Mouse (Mus musculus): ENCODE results near the gene Setd5. TPM values are rescaled to one million over a fixed set of nuclear protein-coding genes. Genes with fewer than 3 reads are reported as not detected.

Setd5 gene
- total RNA-seq, 2 experiments from 2014 or later = 36.4 to 41.2 TPM

DNA sequence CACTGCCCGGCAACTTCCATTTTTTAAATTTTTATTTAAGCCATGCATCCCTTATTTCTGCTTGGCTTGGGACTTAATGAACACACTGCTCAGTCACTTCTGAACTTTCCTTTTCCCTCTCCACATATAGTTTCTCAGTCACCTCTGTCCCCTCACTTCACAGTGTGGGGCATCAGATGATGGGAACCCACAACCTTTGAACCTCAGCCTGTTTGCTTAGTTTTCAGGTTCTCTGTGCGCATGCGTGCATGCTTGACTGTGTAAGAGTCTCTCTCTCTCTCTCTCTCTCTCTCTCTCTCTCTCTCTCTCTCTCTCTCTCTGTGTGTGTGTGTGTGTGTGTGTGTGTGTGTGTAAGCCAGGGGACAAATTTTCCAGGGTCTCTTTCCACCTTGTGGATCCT, 98.3 kb downstream of the Setd5 start:
- intact Hi-C loops (cut with DNase I; ENCODE audit: low total_unique reads) = no loop called here
- DNase-seq = no peak

- intact Hi-C loops (cut with DNase I; ENCODE audit: low total_unique reads) = no loop called here
- DNase-seq = no peak
These were observed 99.4 kb downstream of the Setd5 start for GRCm38 (mm10) chr6:113176613-113177012.

GRCm38 (mm10) chr6:113178286-113179194, 101.4 kb downstream of the Setd5 start:
- no peak for DNase-seq
- intact Hi-C loops (cut with DNase I; ENCODE audit: low total_unique reads) = no loop called here

GRCm38 (mm10) chr6:113179195-113179733, 102.1 kb downstream of the Setd5 start:
- intact Hi-C loops (cut with DNase I; ENCODE audit: low total_unique reads) = no loop called here
- DNase-seq = no peak

DNA sequence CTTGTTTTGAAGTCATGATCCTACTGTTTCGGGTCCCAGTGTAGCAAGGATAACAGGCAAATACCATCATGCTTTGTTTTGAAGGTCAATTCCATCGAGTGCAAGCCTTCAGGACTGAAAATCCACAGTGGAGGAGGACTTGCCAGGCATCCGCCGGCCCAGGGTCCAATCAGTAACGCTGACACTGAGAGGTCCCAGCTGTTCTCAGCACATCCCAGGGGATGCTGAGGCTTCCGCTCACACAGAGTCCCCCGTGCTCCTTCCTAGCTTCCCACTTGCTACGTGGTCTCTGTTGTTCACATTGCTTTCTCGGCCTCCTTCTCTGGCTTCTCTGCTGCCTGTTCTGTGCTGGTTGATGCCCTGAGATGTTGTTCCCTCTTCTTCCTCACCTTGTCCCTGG, 107.0 kb downstream of the Setd5 start:
- DNase-seq = no peak
- intact Hi-C loops (cut with DNase I; ENCODE audit: low total_unique reads) = no loop called here

DNA sequence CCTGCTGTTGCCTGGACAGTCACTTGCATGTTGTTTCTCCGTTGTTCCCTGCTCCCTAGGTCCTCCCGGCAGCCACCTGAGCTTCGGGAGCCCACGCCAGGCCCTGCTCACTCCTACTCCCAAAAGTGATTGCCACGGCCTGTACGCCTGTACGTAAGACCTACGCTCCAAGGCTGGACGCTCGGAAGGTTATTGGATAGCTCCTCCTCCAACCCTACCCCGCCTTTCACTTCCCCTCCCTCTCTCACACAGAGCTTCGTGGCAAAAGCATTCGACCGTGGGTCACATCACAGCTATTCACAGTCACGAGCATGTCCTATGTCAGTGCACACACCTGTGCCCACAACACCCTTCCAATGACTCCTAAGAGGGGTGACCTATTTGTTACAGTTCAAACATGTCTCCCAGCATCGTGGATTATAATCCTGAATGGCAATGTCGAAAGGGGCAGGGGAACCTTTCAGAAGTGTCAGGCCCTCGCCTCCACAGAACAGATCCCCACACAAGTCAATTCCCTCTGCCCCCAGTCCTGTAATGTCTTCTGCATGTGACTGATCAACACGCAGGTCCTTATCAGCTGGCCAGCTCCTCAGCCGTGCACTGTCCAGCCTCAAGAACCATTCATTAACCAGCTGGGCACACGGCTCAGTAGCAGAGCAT, 107.8 kb downstream of the Setd5 start:
- DNase-seq = no peak
- intact Hi-C loops (cut with DNase I; ENCODE audit: low total_unique reads) = no loop called here

- no peak for DNase-seq
- intact Hi-C loops (cut with DNase I; ENCODE audit: low total_unique reads) = loop anchor here (10.0 kb wide), 1 partner anchor 91 kb away; the partner anchor contains the start of gene Cpne9
These were observed 116.7 kb downstream of the Setd5 start for GRCm38 (mm10) chr6:113193765-113194460.

DNA sequence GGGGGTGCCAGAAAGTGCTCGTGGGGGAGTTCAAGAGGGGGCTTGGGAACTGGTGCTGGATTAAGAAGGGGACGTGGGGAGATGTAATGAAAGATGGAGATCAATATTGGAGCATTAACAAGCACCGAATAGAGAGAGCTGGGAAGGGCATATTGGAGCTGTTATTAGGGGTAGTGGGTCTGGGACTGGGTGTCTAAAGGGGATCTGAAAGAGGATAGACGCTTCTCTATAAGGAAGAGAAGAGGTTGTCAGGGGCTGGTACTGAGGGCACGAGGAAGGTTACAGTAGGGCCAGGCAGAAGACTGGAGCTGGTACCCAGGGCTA, 117.3 kb downstream of the Setd5 start:
- no peak for DNase-seq
- intact Hi-C loops (cut with DNase I; ENCODE audit: low total_unique reads) = loop anchor here (10.0 kb wide), 1 partner anchor 90 kb away; the partner anchor contains the start of gene Cpne9

DNA sequence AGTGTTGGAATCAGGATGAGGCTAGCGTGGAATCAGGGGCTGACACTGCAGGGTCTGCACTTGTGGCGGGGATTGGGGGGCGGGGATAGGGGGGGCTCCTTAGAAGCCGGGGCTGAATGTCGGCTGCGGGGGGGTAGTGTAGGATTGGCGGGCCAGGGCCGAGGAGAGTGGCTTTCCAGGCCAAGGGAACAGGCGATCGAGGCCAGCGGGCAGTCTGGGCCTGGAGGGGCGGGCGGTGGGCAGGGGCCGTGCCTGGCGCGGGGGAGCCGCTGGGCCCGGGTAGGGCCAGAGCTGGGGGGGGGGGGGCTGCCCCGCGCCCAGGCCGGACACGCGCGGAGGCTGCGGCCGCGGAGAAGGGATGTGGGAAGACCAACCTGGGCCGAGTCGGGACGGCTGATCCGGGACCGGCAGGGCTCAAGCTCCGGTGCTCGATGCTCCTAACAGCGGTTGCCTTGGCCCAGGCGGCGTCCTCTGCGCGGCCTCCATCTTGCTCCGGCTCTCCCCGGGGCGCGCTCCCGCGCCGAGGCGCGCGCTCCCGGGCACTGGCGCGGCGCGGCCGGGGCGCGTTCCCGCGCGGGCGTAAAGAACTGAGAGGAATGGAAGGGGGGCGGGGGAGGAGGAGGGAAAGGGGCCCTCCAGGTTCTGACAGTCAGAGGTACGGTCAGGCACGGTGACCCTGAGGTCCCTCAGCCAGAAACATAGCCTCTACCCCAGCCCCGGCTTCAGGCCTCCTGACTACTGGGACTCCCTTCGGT, 117.9 kb downstream of the Setd5 start, which contains the start of gene Lhfpl4:
Gene Lhfpl4, minus strand, starts transcription at position 544 of the 755 bp plus-strand sequence.
- intact Hi-C loops (cut with DNase I; ENCODE audit: low total_unique reads) = loop anchor here (10.0 kb wide), 1 partner anchor 90 kb away; the partner anchor contains the start of gene Cpne9
- DNase-seq = no peak

- DNase-seq = no peak
- intact Hi-C loops (cut with DNase I; ENCODE audit: low total_unique reads) = loop anchor here (10.0 kb wide), 1 partner anchor 89 kb away; the partner anchor contains the start of gene Cpne9
These were observed 118.4 kb downstream of the Setd5 start for GRCm38 (mm10) chr6:113195596-113195992.

Other genes starting within 250 kb of the Setd5 start
- gene Srgap3, start 130.1 kb upstream of the Setd5 start, total RNA-seq (2021) = 1 to 10 TPM; 4.1 to 5.0 TPM
- gene Thumpd3, start 31.1 kb upstream of the Setd5 start, total RNA-seq (2021) = 10 to 100 TPM; 15.3 TPM
- under 1 TPM; 0.44 to 0.62 TPM for gene Lhfpl4, start 118.0 kb downstream of the Setd5 start, total RNA-seq (2021)
- 10 to 100 TPM; 13.2 to 15.6 TPM for gene Mtmr14, start 160.5 kb downstream of the Setd5 start, total RNA-seq (2021)
- under 1 TPM in 1 of 2 experiments, not detected in 1; 0.14 TPM for gene Cpne9, start 204.9 kb downstream of the Setd5 start, total RNA-seq (2021)
- 10 to 100 TPM in 1 of 2 experiments, 1 to 10 TPM in 1; 9.9 to 10.7 TPM for gene Brpf1, start 229.8 kb downstream of the Setd5 start, total RNA-seq (2021)
- gene Ogg1, start 249.6 kb downstream of the Setd5 start, total RNA-seq (2021) = 1 to 10 TPM; 5.1 to 6.8 TPM

All from gastrocnemius, postnatal 14 days (tissue).